Mouse (Mus musculus) lung, postnatal 0 days (tissue): Measurements from ENCODE around the gene Fam214a.

ENCODE experiments used
- CTCF ChIP-seq: IDR thresholded peaks from 2 replicates; pipeline ENCODE4 v1.5.1; 2016; ENCODE audit warnings: antibody characterized with exemption, mild to moderate bottlenecking
- EP300 ChIP-seq: IDR thresholded peaks from 2 replicates; pipeline ENCODE4 v1.6.1; 2016; ENCODE audit warnings: antibody characterized with exemption, mild to moderate bottlenecking, control low read depth

GRCm38 (mm10) chr9:74911430-74911829, 41.3 kb upstream of the Fam214a start:
- TF ChIP-seq CTCF (no peak), EP300 (no peak)
